Mouse (Mus musculus) testis, adult 2 months (tissue): ENCODE data around the gene C7.

Source experiments
- CTCF ChIP-seq: fragments of 200-500 bp; IDR thresholded peaks from 2 replicates; pipeline ENCODE4 v1.5.1; 2012; ENCODE audit warnings: low read depth, mild to moderate bottlenecking, inconsistent platforms, low read length, moderate library complexity; ENCODE audit not compliant: control insufficient read depth, insufficient read depth, insufficient replicate concordance
- POLR2A ChIP-seq: fragments of 200-500 bp; IDR thresholded peaks from 2 replicates; pipeline ENCODE4 v1.6.1; 2012; ENCODE audit warnings: low read depth, mild to moderate bottlenecking, inconsistent platforms, low read length, moderate library complexity; ENCODE audit not compliant: control insufficient read depth

DNA sequence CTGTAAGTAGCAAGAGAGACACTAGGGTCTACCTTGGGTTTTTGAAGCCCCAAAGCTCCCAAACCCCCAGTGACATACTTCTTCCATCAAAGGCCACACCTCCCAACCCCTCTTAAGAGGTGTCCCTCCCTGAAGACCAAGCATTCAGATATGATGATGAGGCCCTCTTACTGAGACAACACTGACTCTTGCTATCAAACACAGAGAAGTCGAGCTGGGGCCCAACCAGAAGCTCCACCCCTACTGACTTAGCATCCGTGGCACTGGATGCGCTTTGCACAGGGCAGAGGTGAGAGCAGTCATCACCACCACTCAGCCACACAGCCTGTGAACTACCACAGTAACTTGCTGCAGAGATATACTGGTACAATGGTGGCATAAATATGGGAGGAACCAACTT, 49.1 kb upstream of the C7 start:
- TF ChIP-seq CTCF (no peak), POLR2A (no peak)
